Mouse (Mus musculus) cerebellum, adult 2 months (tissue): ENCODE measurements around the gene Fam76a.

Experiments
- CTCF ChIP-seq: fragments of 200-500 bp; IDR thresholded peaks from 2 replicates; pipeline ENCODE4 v1.5.1; 2011; ENCODE audit warnings: low read depth, mild to moderate bottlenecking, control low read depth, low read length, moderate library complexity, borderline replicate concordance; ENCODE audit not compliant: insufficient read depth
- POLR2A ChIP-seq: fragments of 200-500 bp; IDR thresholded peaks from 2 replicates; pipeline ENCODE4 v1.6.1; 2011; ENCODE audit warnings: low read length, control low read depth, borderline replicate concordance; ENCODE audit not compliant: insufficient read depth

GRCm38 (mm10) chr4:132863012-132863411 lies 59.3 kb downstream of the Fam76a start:
- TF ChIP-seq CTCF, result no peak
- TF ChIP-seq POLR2A, result no peak
